Mouse (Mus musculus) CD4-positive, CD25-positive, alpha-beta regulatory T cell, adult 4 months (primary cell): ENCODE data around the gene Cnep1r1. TPM values are rescaled to one million over a fixed set of nuclear protein-coding genes. Genes with fewer than 3 reads are reported as not detected.

Experiments used
- polyA plus RNA-seq, 2 experiments: library from polyadenylated mRNA; unstranded; fragments of 100-300 nt; shearing (Covaris generic); gene quantifications; one replicate each; pipeline ENCODE4 v1.2.1; 2017

Gene Cnep1r1
- polyA plus RNA-seq, 2 experiments from 2014 or later: 21.2 to 50.4 TPM

Other genes with a start within 250 kb of the Cnep1r1 start
- gene Zfp423, start 159.2 kb upstream of the Cnep1r1 start, polyA plus RNA-seq: not detected
- 10 to 100 TPM; 18.4 to 21.8 TPM for gene Heatr3, start 19.1 kb downstream of the Cnep1r1 start, polyA plus RNA-seq
- 10 to 100 TPM in 1 of 2 experiments, 1 to 10 TPM in 1; 7.6 to 13.7 TPM for gene Tent4b, start 80.4 kb downstream of the Cnep1r1 start, polyA plus RNA-seq
- 100 to 1,000 TPM in 1 of 2 experiments, 10 to 100 TPM in 1; 79.4 to 143 TPM for gene Adcy7, start 153.6 kb downstream of the Cnep1r1 start, polyA plus RNA-seq
- gene Brd7, start 243.4 kb downstream of the Cnep1r1 start, polyA plus RNA-seq: 10 to 100 TPM; 52.6 to 52.9 TPM